Mouse (Mus musculus) midbrain, postnatal 0 days (tissue): ENCODE results near the gene Pstk. TPM values are rescaled to one million over a fixed set of nuclear protein-coding genes. Genes with fewer than 3 reads are reported as not detected.

Experiments used
- ATAC-seq: fragments of 200-750 bp; cut with Nextera tagmentation; 2 replicates; pipeline ENCODE4 v1.8.0; 2017; ENCODE audit warnings: moderate number of reproducible peaks, mild to moderate bottlenecking, moderate TSS enrichment, moderate library complexity; ENCODE audit not compliant: low FRiP score
- DNase-seq: peaks from one replicate; pipeline ENCODE4 v3.0.0-alpha.2; 2015; ENCODE audit warnings: low spot score
- H3K27ac ChIP-seq: fragments of 300-500 bp; sonication (generic); 2 replicates; pipeline ENCODE4 v1.5.1; 2014; ENCODE audit warnings: low read depth, mild to moderate bottlenecking, low read length, mixed read lengths
- H3K27me3 ChIP-seq: fragments of 300-500 bp; sonication (generic); 2 replicates; pipeline ENCODE4 v1.6.1; 2014; ENCODE audit warnings: low read length, control low read depth, mixed read lengths; ENCODE audit not compliant: insufficient read depth
- H3K36me3 ChIP-seq: fragments of 300-500 bp; sonication (generic); 2 replicates; pipeline ENCODE4 v1.6.1; 2014; ENCODE audit warnings: low read length, control low read depth, mixed read lengths; ENCODE audit not compliant: insufficient read depth
- H3K4me1 ChIP-seq: fragments of 300-500 bp; sonication (generic); 2 replicates; pipeline ENCODE4 v1.6.1; 2014; ENCODE audit warnings: mild to moderate bottlenecking, control low read depth, antibody characterized with exemption, low read length, mixed read lengths; ENCODE audit not compliant: insufficient read depth
- H3K4me2 ChIP-seq: fragments of 300-500 bp; sonication (generic); 2 replicates; pipeline ENCODE4 v1.6.1; 2014; ENCODE audit warnings: low read depth, mild to moderate bottlenecking, low read length, mixed read lengths; ENCODE audit not compliant: poor library complexity, severe bottlenecking
- H3K4me3 ChIP-seq: fragments of 300-500 bp; sonication (generic); 2 replicates; pipeline ENCODE4 v1.5.1; 2014; ENCODE audit warnings: low read depth, mild to moderate bottlenecking, low read length, moderate library complexity
- H3K9ac ChIP-seq: fragments of 300-500 bp; sonication (generic); replicated peaks from 2 replicates; pipeline ENCODE4 v1.6.1; 2014; ENCODE audit warnings: mild to moderate bottlenecking, low read length, moderate library complexity, mixed read lengths; ENCODE audit not compliant: poor library complexity, severe bottlenecking
- H3K9me3 ChIP-seq: fragments of 300-500 bp; sonication (generic); 2 replicates; pipeline ENCODE4 v1.6.1; 2016; ENCODE audit warnings: low read length, control low read depth
- CTCF ChIP-seq: IDR thresholded peaks from 2 replicates; pipeline ENCODE4 v1.5.1; 2016; ENCODE audit warnings: antibody characterized with exemption, mild to moderate bottlenecking
- WGBS: fragments of 180-500 bp; shearing (Covaris S2); extraction: QIAGEN DNeasy Blood & Tissue Kit; methylation state at CpG from one replicate; pipeline ENCODE4 v1.1.7; 2014; 5-methylcytosine and 5-hydroxymethylcytosine counted together
- polyA plus RNA-seq: library from polyadenylated mRNA; unstranded; fragments of >200 nt; fragmentation: Nextera tagmentation; extraction: Ambion mirVana; gene quantifications from 2 replicates; pipeline ENCODE4 v1.2.1, GENCODE M21; 2015
- total RNA-seq: library from RNA; depleted of rRNA; stranded (reverse); fragments of >200 nt; gene quantifications from 2 replicates; pipeline ENCODE4 v1.2.3, GENCODE M21; 2014

Gene Pstk
- total and polyA plus RNA-seq, 2 experiments from 2014 or later: 36.6 to 55.0 TPM

GRCm38 (mm10) chr7:131337502-131338068 lies 33.4 kb upstream of the Pstk start:
- TF ChIP-seq CTCF: no peak
- Histone ChIP-seq H3K4me3 (no peak overlapping the region), H3K9ac (no peak overlapping the region), H3K9me3 (no peaks in the 10 kb centered on the region), H3K27ac (no peak overlapping the region), H3K27me3 (no peaks in the 10 kb centered on the region), H3K4me1 (no peaks in the 10 kb centered on the region), H3K4me2 (no peak overlapping the region), H3K36me3 (peaks cover 15% of the 10 kb centered on the region)
- WGBS: 41% methylated on average over 8 of the region's 8 CpGs
- DNase-seq (no peak), ATAC-seq (no peak)

DNA sequence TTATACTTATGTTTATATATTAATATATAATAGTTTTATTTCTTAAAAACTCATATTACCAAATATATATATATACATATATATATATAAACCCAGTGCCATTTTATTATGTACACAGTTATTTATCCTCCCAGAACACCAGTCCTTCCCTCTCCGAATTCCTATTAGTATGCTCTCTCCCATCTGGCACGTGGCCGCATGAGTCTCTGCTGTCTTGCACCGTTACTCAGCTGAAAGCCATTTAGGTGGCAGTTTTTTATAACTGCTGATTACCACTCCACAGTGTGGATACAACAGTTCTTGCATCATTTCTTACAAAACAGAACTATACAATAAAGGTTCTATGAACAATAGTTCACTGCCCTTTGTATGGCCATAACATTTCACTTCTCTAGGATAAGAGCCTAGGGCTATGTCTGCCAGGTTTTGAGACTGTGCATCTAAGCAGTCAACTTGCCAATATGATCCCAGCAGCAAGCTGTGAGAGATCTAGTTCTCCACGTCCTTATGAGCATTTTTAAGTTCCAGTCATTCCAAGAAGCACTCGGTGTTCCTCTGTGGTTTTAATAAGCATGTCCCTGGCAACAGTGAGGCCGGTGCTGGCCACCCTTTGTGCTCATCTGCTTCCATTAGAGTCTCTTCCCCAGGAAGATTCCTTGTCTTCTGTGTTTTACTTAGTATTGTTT lies 24.9 kb upstream of the Pstk start:
- H3K36me3 ChIP-seq: peaks cover 24% of the 10 kb centered on the region

DNA sequence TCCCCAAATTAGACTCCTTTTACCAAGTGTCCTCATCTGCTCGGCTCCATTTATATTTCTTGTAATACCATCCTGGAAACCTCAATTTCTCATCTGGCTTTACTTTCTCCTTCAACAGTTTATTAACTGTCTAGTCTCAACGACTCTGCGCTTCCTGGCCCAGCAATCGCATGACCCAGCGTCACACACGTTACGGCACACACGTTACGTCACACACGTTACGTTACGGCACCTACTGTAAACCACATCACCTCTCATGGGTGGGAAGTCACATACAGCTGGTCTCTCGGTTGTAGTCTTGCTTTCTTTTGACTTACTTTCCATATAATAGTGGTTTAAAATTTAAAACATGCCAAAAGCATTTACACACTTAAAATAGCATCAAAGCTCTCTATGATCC lies 14.8 kb upstream of the Pstk start:
- no peak for DNase-seq
- H3K4me1 ChIP-seq: no peaks in the 10 kb centered on the region
- no peaks in the 10 kb centered on the region for H3K27me3 ChIP-seq
- TF ChIP-seq CTCF: no peak
- H3K9ac ChIP-seq: no peak overlapping the region
- 99% methylated on average over 13 of the region's 13 CpGs for WGBS
- H3K9me3 ChIP-seq: no peaks in the 10 kb centered on the region
- H3K27ac ChIP-seq: no peak overlapping the region
- ATAC-seq: no peak
- H3K4me3 ChIP-seq: no peak overlapping the region
- H3K4me2 ChIP-seq: no peak overlapping the region
- peaks cover 17% of the 10 kb centered on the region; the same call in 1 of the 2 replicates for H3K36me3 ChIP-seq

More for the DNA sequence above, 24.9 kb upstream of the Pstk start:
- Histone ChIP-seq H3K27me3 (no peaks in the 10 kb centered on the region), H3K9me3 (no peaks in the 10 kb centered on the region), H3K4me3 (no peak overlapping the region), H3K4me2 (no peak overlapping the region), H3K27ac (no peak overlapping the region), H3K9ac (no peak overlapping the region), H3K4me1 (no peaks in the 10 kb centered on the region)
- peak; percentile 27 for DNase-seq
- 70% methylated on average over 7 of the region's 7 CpGs for WGBS
- ATAC-seq: no peak
- no peak for TF ChIP-seq CTCF

DNA sequence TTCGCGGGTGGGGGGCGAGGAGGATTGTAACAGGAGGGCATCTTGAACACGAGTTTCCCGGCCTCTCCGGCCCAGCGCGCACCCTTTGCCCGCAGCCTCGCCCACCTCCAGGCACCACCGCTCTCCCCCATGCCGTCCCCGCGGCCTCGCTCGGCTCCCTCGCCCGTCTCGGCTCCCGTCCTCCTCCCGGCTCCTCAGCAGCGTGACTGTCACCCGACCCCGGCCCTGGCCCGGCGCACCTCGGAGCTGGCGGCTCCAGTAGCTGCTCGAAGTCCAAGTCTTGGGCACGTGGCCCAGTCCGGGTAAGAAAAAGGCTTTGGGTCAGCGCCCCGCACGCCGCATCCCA lies 8.7 kb upstream of the Pstk start:
- no peaks in the 10 kb centered on the region for H3K4me1 ChIP-seq
- no peak for DNase-seq
- peak overlapping the region; percentile 90 for H3K9ac ChIP-seq
- no peak for TF ChIP-seq CTCF
- no peaks in the 10 kb centered on the region for H3K27me3 ChIP-seq
- no peaks in the 10 kb centered on the region for H3K9me3 ChIP-seq
- peak overlapping the region; percentile 86 for H3K4me2 ChIP-seq
- H3K27ac ChIP-seq: peak overlapping the region; percentile 77
- peak; percentile 76 for ATAC-seq
- WGBS: under 1% methylated on average over 35 of the region's 35 CpGs
- peaks cover 3% of the 10 kb centered on the region; the same call in 1 of the 2 replicates for H3K36me3 ChIP-seq
- H3K4me3 ChIP-seq: peak overlapping the region; percentile 94

GRCm38 (mm10) chr7:131362615-131363300 lies 8.2 kb upstream of the Pstk start, which contains the start of gene 2310057M21Rik:
Gene 2310057M21Rik, minus strand, starts transcription at chr7:131362759.
- Histone ChIP-seq H3K36me3 (no peaks in the 10 kb centered on the region), H3K4me3 (peak within 1 kb of the TSS; percentile 94), H3K9ac (peak within 1 kb of the TSS; percentile 90), H3K27ac (peak within 1 kb of the TSS; percentile 77), H3K27me3 (no peaks in the 10 kb centered on the region), H3K4me2 (peak within 1 kb of the TSS; percentile 86), H3K9me3 (no peaks in the 10 kb centered on the region), H3K4me1 (no peaks in the 10 kb centered on the region)
- under 1% methylated on average over 55 of the region's 55 CpGs for WGBS
- 0 out of 2 replicates have a peak, but pooled peaks have one; percentile 1 for TF ChIP-seq CTCF
- ATAC-seq: peak; percentile 99
- DNase-seq: peak; percentile 99

- Histone ChIP-seq H3K9me3 (no peaks in the 10 kb centered on the region), H3K4me3 (no peak overlapping the region), H3K9ac (no peak overlapping the region), H3K4me1 (no peaks in the 10 kb centered on the region), H3K27me3 (no peaks in the 10 kb centered on the region), H3K27ac (no peak overlapping the region), H3K36me3 (no peaks in the 10 kb centered on the region), H3K4me2 (no peak overlapping the region)
- DNase-seq (no peak), ATAC-seq (no peak)
- no peak for TF ChIP-seq CTCF
- WGBS: 95% methylated on average over 8 of the region's 8 CpGs
Observed at GRCm38 (mm10) chr7:131364131-131364530, 6.8 kb upstream of the Pstk start.
